Mouse (Mus musculus) hindbrain, postnatal 0 days (tissue): ENCODE measurements around the gene Fam168b. TPM values are rescaled to one million over a fixed set of nuclear protein-coding genes. Genes with fewer than 3 reads are reported as not detected.

Experiments
- ATAC-seq: fragments of 200-750 bp; cut with Nextera tagmentation; 2 replicates; pipeline ENCODE4 v1.8.0; 2017; ENCODE audit warnings: mild to moderate bottlenecking, moderate TSS enrichment, moderate library complexity
- DNase-seq: peaks from one replicate; pipeline ENCODE4 v3.0.0-alpha.2; 2015; ENCODE audit warnings: low spot score
- H3K27ac ChIP-seq: fragments of 300-500 bp; sonication (generic); 2 replicates; pipeline ENCODE4 v1.5.1; 2014; ENCODE audit warnings: mild to moderate bottlenecking
- H3K27me3 ChIP-seq: fragments of 300-500 bp; sonication (generic); 2 replicates; pipeline ENCODE4 v1.6.1; 2014; ENCODE audit warnings: low read length, mixed read lengths; ENCODE audit not compliant: insufficient read depth
- H3K36me3 ChIP-seq: fragments of 300-500 bp; sonication (generic); 2 replicates; pipeline ENCODE4 v1.6.1; 2014; ENCODE audit warnings: low read length, mixed read lengths; ENCODE audit not compliant: insufficient read depth
- H3K4me1 ChIP-seq: fragments of 300-500 bp; sonication (generic); 2 replicates; pipeline ENCODE4 v1.6.1; 2014; ENCODE audit warnings: antibody characterized with exemption, low read length, mixed read lengths; ENCODE audit not compliant: insufficient read depth
- H3K4me2 ChIP-seq: fragments of 300-500 bp; sonication (generic); 2 replicates; pipeline ENCODE4 v1.6.1; 2014; ENCODE audit warnings: low read depth, mild to moderate bottlenecking, low read length, moderate library complexity, mixed read lengths
- H3K4me3 ChIP-seq: fragments of 300-500 bp; sonication (generic); 2 replicates; pipeline ENCODE4 v1.5.1; 2014; ENCODE audit warnings: low read length
- H3K9ac ChIP-seq: fragments of 300-500 bp; sonication (generic); replicated peaks from 2 replicates; pipeline ENCODE4 v1.6.1; 2014; ENCODE audit warnings: mild to moderate bottlenecking, low read length, moderate library complexity, mixed read lengths
- H3K9me3 ChIP-seq: fragments of 300-500 bp; sonication (generic); 2 replicates; pipeline ENCODE4 v1.6.1; 2016; ENCODE audit warnings: low read length, mixed read lengths
- CTCF ChIP-seq: IDR thresholded peaks from 2 replicates; pipeline ENCODE4 v1.5.1; 2016; ENCODE audit warnings: antibody characterized with exemption, control low read depth, low read depth
- WGBS: fragments of 180-500 bp; shearing (Covaris S2); extraction: QIAGEN DNeasy Blood & Tissue Kit; methylation state at CpG from one replicate; pipeline ENCODE4 v1.1.7; 2014; 5-methylcytosine and 5-hydroxymethylcytosine counted together
- polyA plus RNA-seq: library from polyadenylated mRNA; unstranded; fragments of >200 nt; fragmentation: Nextera tagmentation; extraction: Ambion mirVana; gene quantifications from 2 replicates; pipeline ENCODE4 v1.2.1, GENCODE M21; 2015
- total RNA-seq: library from RNA; depleted of rRNA; stranded (reverse); fragments of >200 nt; gene quantifications from 2 replicates; pipeline ENCODE4 v1.2.3, GENCODE M21; 2014; rRNA removed

Fam168b gene
- 367 and 457 TPM in 2 replicates for total RNA-seq
- 81.5 and 90.6 TPM in 2 replicates for polyA plus RNA-seq

GRCm38 (mm10) chr1:34842887-34843618 lies at the start of gene Fam168b:
Gene Fam168b (minus strand): TSS chr1:34843065.
- no peaks in the 10 kb centered on the region for H3K36me3 ChIP-seq
- peak within 1 kb of the TSS; percentile 98 for H3K27ac ChIP-seq
- TF ChIP-seq CTCF: no peak
- peak; percentile 97 for DNase-seq
- H3K4me1 ChIP-seq: peaks cover 16% of the 10 kb centered on the region
- H3K4me2 ChIP-seq: peak within 1 kb of the TSS; percentile 100
- no peaks in the 10 kb centered on the region for H3K9me3 ChIP-seq
- peak within 1 kb of the TSS; percentile 84 for H3K9ac ChIP-seq
- peak; percentile 92 for ATAC-seq
- H3K27me3 ChIP-seq: no peaks in the 10 kb centered on the region
- H3K4me3 ChIP-seq: peak within 1 kb of the TSS; percentile 82
- WGBS: under 1% methylated on average over 55 of the region's 59 CpGs

DNA sequence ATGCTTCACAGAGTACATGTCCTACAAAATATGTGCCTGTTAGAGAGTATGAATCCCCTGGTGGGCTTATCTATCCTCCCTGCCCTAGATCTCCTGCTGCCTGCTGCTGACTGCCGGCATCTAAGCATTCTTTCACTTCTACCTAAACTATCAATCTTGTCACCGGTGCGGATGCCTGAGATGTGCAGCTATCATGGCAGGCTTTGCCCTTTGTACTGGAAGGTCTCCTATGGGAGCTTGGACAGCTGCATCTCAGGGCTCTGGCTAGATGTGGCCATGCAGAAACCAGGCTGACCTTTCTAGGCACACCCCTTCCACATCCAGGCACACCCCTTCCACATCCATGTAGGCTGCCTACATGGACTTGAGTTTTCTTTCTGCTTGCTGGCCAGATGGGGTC lies 49.6 kb upstream of the Fam168b start:
- 74% methylated on average over 3 of the region's 3 CpGs for WGBS
- no peak for TF ChIP-seq CTCF

GRCm38 (mm10) chr1:34891559-34892289 lies 48.9 kb upstream of the Fam168b start:
- H3K9ac ChIP-seq: no peak overlapping the region
- DNase-seq (peak; percentile 84), ATAC-seq (peak; percentile 81)
- H3K27me3 ChIP-seq: no peaks in the 10 kb centered on the region
- no peak overlapping the region for H3K4me3 ChIP-seq
- H3K36me3 ChIP-seq: no peaks in the 10 kb centered on the region
- no peaks in the 10 kb centered on the region for H3K9me3 ChIP-seq
- no peaks in the 10 kb centered on the region for H3K4me1 ChIP-seq
- TF ChIP-seq CTCF: peak; percentile 87
- H3K27ac ChIP-seq: no peak overlapping the region
- 55% methylated on average over 14 of the region's 14 CpGs for WGBS
- H3K4me2 ChIP-seq: no peak overlapping the region

More for the DNA sequence above, 49.6 kb upstream of the Fam168b start:
- DNase-seq (no peak), ATAC-seq (no peak)
- no peaks in the 10 kb centered on the region for H3K36me3 ChIP-seq
- no peaks in the 10 kb centered on the region for H3K4me1 ChIP-seq
- H3K27me3 ChIP-seq: no peaks in the 10 kb centered on the region
- H3K4me3 ChIP-seq: no peak overlapping the region
- H3K4me2 ChIP-seq: no peak overlapping the region
- H3K9ac ChIP-seq: no peak overlapping the region
- H3K27ac ChIP-seq: no peak overlapping the region
- H3K9me3 ChIP-seq: no peaks in the 10 kb centered on the region

DNA sequence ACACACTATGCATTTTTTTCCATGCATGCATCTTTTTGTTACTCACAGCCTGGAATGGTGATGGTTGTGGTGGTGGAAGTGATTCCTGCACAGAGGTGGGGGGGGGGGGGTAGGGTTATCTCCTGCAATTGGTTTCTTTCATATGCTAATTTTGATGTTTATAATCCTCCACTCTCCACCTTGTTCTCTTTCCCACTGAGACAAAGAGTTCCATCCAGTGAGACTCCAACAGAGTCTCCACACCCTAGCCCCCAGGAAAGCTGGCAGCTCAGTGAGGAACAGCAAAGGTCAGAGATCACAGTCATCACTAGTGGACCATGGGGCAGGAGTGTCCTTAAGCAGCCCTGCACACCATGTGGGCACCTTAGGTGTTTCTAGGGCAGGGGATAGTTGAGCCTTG lies 40.9 kb upstream of the Fam168b start:
- Histone ChIP-seq H3K9me3 (no peaks in the 10 kb centered on the region), H3K36me3 (0 out of 2 replicates have a peak, but pooled peaks cover 7% of the 10 kb centered on the region), H3K4me2 (no peak overlapping the region), H3K27ac (no peak overlapping the region), H3K4me3 (no peak overlapping the region), H3K27me3 (no peaks in the 10 kb centered on the region), H3K9ac (no peak overlapping the region), H3K4me1 (no peaks in the 10 kb centered on the region)
- ATAC-seq (no peak), DNase-seq (no peak)
- no peak for TF ChIP-seq CTCF

GRCm38 (mm10) chr1:34879611-34880010 lies 36.7 kb upstream of the Fam168b start:
- no peak for TF ChIP-seq CTCF
- ATAC-seq: no peak
- DNase-seq: no peak

DNA sequence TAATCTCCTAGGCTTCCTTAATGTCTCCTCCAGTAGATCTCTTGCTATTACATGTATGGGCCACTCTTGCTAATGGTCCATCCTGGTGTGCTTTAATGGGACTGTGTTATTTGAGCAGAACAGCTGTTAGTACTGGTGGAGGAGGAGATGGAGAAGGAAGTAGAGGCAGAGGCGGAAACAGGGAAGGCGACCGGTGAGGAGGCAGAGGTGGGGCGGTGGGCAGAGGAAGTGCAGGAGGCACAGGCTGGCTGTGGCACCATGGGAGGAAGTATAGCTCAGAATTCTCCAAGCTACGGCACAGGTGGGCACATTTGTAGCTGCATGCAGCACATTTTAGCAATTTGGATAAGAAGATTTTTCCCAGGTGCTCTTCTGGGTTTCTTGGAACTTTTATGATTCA lies 30.7 kb upstream of the Fam168b start:
- DNase-seq: no peak
- 92% methylated on average over 5 of the region's 5 CpGs for WGBS
- Histone ChIP-seq H3K4me1 (no peaks in the 10 kb centered on the region), H3K27ac (no peak overlapping the region), H3K36me3 (peaks cover 48% of the 10 kb centered on the region; the same call in 1 of the 2 replicates), H3K4me2 (no peak overlapping the region), H3K4me3 (no peak overlapping the region), H3K9ac (no peak overlapping the region), H3K9me3 (no peaks in the 10 kb centered on the region), H3K27me3 (no peaks in the 10 kb centered on the region)
- ATAC-seq: no peak
- no peak for TF ChIP-seq CTCF

More at GRCm38 (mm10) chr1:34879611-34880010, 36.7 kb upstream of the Fam168b start:
- Histone ChIP-seq H3K4me2 (no peak overlapping the region), H3K9me3 (no peaks in the 10 kb centered on the region), H3K27ac (no peak overlapping the region), H3K9ac (no peak overlapping the region), H3K27me3 (no peaks in the 10 kb centered on the region), H3K36me3 (peaks cover 34% of the 10 kb centered on the region; the same call in 1 of the 2 replicates), H3K4me1 (no peaks in the 10 kb centered on the region), H3K4me3 (no peak overlapping the region)
- 87% methylated on average over 6 of the region's 6 CpGs for WGBS
